Mouse (Mus musculus): ENCODE results near the gene Slc26a10.

GRCm38 (mm10) chr10:127213704-127214421 lies 33.4 kb upstream of the Slc26a10 start:
- TF ChIP-seq POLR2A (IDR thresholded peaks at IDR 0.05; ENCODE audit: insufficient read depth, low read depth, low read length) (no peak), CTCF (IDR thresholded peaks at IDR 0.05; ENCODE audit: insufficient read depth, low read depth, low read length) (no peak)

Data from olfactory bulb, adult 2 months (tissue).